Mouse (Mus musculus) myocyte (in vitro differentiated cells): ENCODE results near the gene Mtx1. TPM values are rescaled to one million over a fixed set of nuclear protein-coding genes. Genes with fewer than 3 reads are reported as not detected.

Experiments used
- H3K27me3 ChIP-seq: one replicate; pipeline ENCODE4 v1.6.1; 2011; ENCODE audit not compliant: control insufficient read depth, insufficient read depth, insufficient read length
- H3K36me3 ChIP-seq: one replicate; pipeline ENCODE4 v1.6.1; 2011; ENCODE audit not compliant: control insufficient read depth, insufficient read depth
- H3K4me2 ChIP-seq: one replicate; pipeline ENCODE4 v1.6.1; 2011; ENCODE audit warnings: low read depth, control low read depth
- H3K4me3 ChIP-seq: one replicate; pipeline ENCODE4 v1.5.1; 2011; ENCODE audit warnings: mild to moderate bottlenecking, control low read depth, moderate library complexity
- H3K79me2 ChIP-seq: one replicate; pipeline ENCODE4 v1.6.1; 2011; ENCODE audit not compliant: control insufficient read depth, insufficient read depth
- H3ac ChIP-seq: one replicate; pipeline ENCODE4 v1.6.1; 2011; ENCODE audit not compliant: control insufficient read depth, insufficient read length
- CEBPB ChIP-seq: IDR thresholded peaks from 2 replicates; pipeline ENCODE4 v1.6.1; 2011; ENCODE audit warnings: mild to moderate bottlenecking, moderate library complexity; ENCODE audit not compliant: poor library complexity, insufficient read depth, severe bottlenecking
- E2F4 ChIP-seq: IDR thresholded peaks from one replicate; pipeline ENCODE4 v1.6.1; 2011; ENCODE audit warnings: mild to moderate bottlenecking, control low read depth, moderate library complexity; ENCODE audit not compliant: insufficient read depth
- MAX ChIP-seq: IDR thresholded peaks from one replicate; pipeline ENCODE4 v1.6.1; 2011; ENCODE audit warnings: low read depth, mild to moderate bottlenecking, control low read depth
- MYOD1 ChIP-seq, 3 experiments: IDR thresholded peaks; one replicate each; pipeline ENCODE4 v1.6.1; 2011; ENCODE audit warnings: control low read depth in 2 of 3, low read depth in 2 of 3, mild to moderate bottlenecking in 2 of 3, moderate library complexity in 1 of 3; ENCODE audit not compliant: insufficient read length in 2 of 3, control insufficient read depth in 1 of 3
- MYOG ChIP-seq, 3 experiments: IDR thresholded peaks; one replicate each; pipeline ENCODE4 v1.6.1; 2011; ENCODE audit warnings: control low read depth in 2 of 3, low read depth in 2 of 3, mild to moderate bottlenecking in 2 of 3; ENCODE audit not compliant: insufficient read length in 2 of 3, control insufficient read depth in 1 of 3, insufficient read depth in 1 of 3
- POLR2A ChIP-seq: IDR thresholded peaks from one replicate; pipeline ENCODE4 v1.6.1; 2011; ENCODE audit warnings: low read depth, mild to moderate bottlenecking, control low read depth, moderate library complexity; ENCODE audit not compliant: insufficient read length
- POLR2AphosphoS2 ChIP-seq: IDR thresholded peaks from one replicate; pipeline ENCODE4 v1.6.1; 2011; ENCODE audit warnings: low read depth, control low read depth; ENCODE audit not compliant: insufficient read length
- REST ChIP-seq: IDR thresholded peaks from one replicate; pipeline ENCODE4 v1.6.1; 2011; ENCODE audit warnings: mild to moderate bottlenecking, control low read depth, moderate library complexity; ENCODE audit not compliant: insufficient read depth, insufficient read length
- SRF ChIP-seq: IDR thresholded peaks from one replicate; pipeline ENCODE4 v1.6.1; 2011; ENCODE audit warnings: low read depth; ENCODE audit not compliant: control insufficient read depth, insufficient read length
- TCF12 ChIP-seq: IDR thresholded peaks from one replicate; pipeline ENCODE4 v1.6.1; 2011; ENCODE audit warnings: mild to moderate bottlenecking, control low read depth; ENCODE audit not compliant: poor library complexity, insufficient read depth, severe bottlenecking
- TCF3 ChIP-seq: IDR thresholded peaks from one replicate; pipeline ENCODE4 v1.6.1; 2011; ENCODE audit warnings: low read depth, control low read depth; ENCODE audit not compliant: insufficient read length
- USF1 ChIP-seq: IDR thresholded peaks from one replicate; pipeline ENCODE4 v1.6.1; 2011; ENCODE audit warnings: low read depth, mild to moderate bottlenecking, control low read depth, moderate library complexity
- polyA plus RNA-seq: library from polyadenylated mRNA; unstranded; fragments of >200 nt; fragmentation: generic; extraction: Trizol; gene quantifications from one replicate; pipeline ENCODE4 v1.2.1, GENCODE M21; 2012; ENCODE audit warnings: missing spikeins

Mtx1 gene
- polyA plus RNA-seq, 1 experiment, result 114 TPM

DNA sequence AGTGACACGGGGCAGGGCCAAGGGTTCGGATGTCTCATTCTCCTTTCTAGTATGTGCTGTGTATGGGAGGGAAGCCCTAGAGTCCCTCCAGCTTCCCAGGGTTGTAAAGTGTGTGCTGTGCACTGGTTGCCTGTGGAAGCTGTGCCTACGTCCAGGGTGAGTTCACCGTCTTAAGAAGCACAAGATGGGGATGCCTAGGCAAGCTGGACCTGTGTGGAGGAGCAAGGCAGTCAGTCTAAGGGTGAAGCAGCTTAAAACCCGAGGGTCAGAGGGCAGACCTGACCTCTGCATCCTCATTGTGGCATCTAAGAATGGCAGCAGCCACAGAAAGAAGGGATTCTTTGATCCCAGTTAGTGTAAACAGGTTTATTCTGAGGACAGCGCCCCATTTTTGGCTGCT is 18.2 kb downstream of the Mtx1 start:
- peaks cover 12% of the 10 kb centered on the region for H3K79me2 ChIP-seq
- no peaks in the 10 kb centered on the region for H3K27me3 ChIP-seq
- H3ac ChIP-seq, result no peak overlapping the region
- H3K4me2 ChIP-seq, result no peak overlapping the region
- TF ChIP-seq CEBPB (no peak), MYOG (IDR thresholded peaks at IDR 0.05; ENCODE audit: control insufficient read depth in 1 of 3, insufficient read depth in 1 of 3, insufficient read length in 2 of 3, low read depth in 2 of 3) (no peak), REST (no peak)
- H3K4me3 ChIP-seq, result no peak overlapping the region
- peaks cover 20% of the 10 kb centered on the region for H3K36me3 ChIP-seq

GRCm38 (mm10) chr3:89208075-89208657 is 18.7 kb downstream of the Mtx1 start:
- Histone ChIP-seq H3K4me3 (no peak overlapping the region), H3K36me3 (peaks cover 20% of the 10 kb centered on the region), H3K79me2 (peaks cover 12% of the 10 kb centered on the region), H3ac (no peak overlapping the region), H3K4me2 (no peak overlapping the region), H3K27me3 (no peaks in the 10 kb centered on the region)
- TF ChIP-seq REST, result no peak
- no peak for TF ChIP-seq MYOD1 (IDR thresholded peaks at IDR 0.05; ENCODE audit: control insufficient read depth in 1 of 3, insufficient read length in 2 of 3, low read depth in 2 of 3)
- no peak for TF ChIP-seq E2F4
- no peak for TF ChIP-seq SRF
- no peak for TF ChIP-seq MYOG (IDR thresholded peaks at IDR 0.05; ENCODE audit: control insufficient read depth in 1 of 3, insufficient read depth in 1 of 3, insufficient read length in 2 of 3, low read depth in 2 of 3)
- no peak for TF ChIP-seq POLR2AphosphoS2
- TF ChIP-seq POLR2A, result no peak
- TF ChIP-seq CEBPB, result no peak
- TF ChIP-seq MAX, result no peak
- no peak for TF ChIP-seq USF1
- no peak for TF ChIP-seq TCF3
- TF ChIP-seq TCF12, result no peak

DNA sequence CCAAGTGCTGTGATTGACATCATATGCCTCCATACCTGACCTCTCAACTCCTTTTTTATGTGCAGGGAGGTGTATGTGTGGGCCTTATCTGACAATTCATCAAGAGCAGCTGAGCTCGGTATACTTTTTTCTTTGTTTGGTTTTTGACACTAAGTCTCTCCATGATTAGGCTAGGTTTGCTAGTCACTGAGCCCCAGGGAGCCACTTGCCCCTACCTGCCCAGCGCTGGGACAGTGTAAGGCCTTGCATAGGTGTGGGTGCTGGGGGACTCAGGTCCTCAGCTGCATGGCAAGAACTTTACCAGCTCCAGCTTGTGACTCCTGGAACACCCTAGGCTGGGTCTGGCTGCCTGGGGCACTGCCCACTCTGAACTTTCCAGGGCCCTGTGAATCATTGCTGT is 20.2 kb downstream of the Mtx1 start:
- no peak overlapping the region for H3K4me3 ChIP-seq
- H3K27me3 ChIP-seq, result no peaks in the 10 kb centered on the region
- no peak overlapping the region for H3ac ChIP-seq
- peak; percentile 17 for TF ChIP-seq POLR2AphosphoS2
- no peak for TF ChIP-seq SRF
- TF ChIP-seq TCF12, result no peak
- H3K79me2 ChIP-seq, result peaks cover 6% of the 10 kb centered on the region
- H3K4me2 ChIP-seq, result no peak overlapping the region
- H3K36me3 ChIP-seq, result peaks cover 20% of the 10 kb centered on the region

DNA sequence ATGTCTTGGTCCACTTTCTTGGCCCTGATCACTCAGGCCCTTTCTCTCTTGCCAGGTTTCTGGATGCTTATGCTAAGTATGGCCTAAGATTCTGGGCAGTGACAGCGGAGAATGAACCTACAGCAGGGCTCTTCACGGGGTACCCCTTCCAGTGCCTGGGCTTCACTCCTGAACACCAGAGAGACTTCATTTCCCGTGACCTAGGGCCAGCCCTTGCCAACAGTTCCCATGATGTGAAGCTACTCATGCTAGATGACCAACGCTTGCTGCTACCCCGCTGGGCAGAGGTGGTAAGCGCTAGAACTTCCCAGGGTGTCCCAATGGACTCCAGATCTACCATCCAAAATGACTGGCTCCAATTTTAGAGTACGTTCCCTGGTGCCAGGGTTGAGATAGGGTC is 20.8 kb downstream of the Mtx1 start:
- H3ac ChIP-seq, result no peak overlapping the region
- H3K4me3 ChIP-seq, result no peak overlapping the region
- H3K27me3 ChIP-seq, result no peaks in the 10 kb centered on the region
- TF ChIP-seq CEBPB (no peak), MYOG (IDR thresholded peaks at IDR 0.05; ENCODE audit: control insufficient read depth in 1 of 3, insufficient read depth in 1 of 3, insufficient read length in 2 of 3, low read depth in 2 of 3) (no peak), USF1 (no peak), REST (no peak), TCF12 (no peak), POLR2A (no peak), POLR2AphosphoS2 (no peak), MAX (no peak), E2F4 (no peak), MYOD1 (IDR thresholded peaks at IDR 0.05; ENCODE audit: control insufficient read depth in 1 of 3, insufficient read length in 2 of 3, low read depth in 2 of 3) (no peak), TCF3 (no peak), SRF (no peak)
- H3K79me2 ChIP-seq, result peaks cover 6% of the 10 kb centered on the region
- H3K4me2 ChIP-seq, result no peak overlapping the region
- H3K36me3 ChIP-seq, result peaks cover 20% of the 10 kb centered on the region

GRCm38 (mm10) chr3:89203142-89203514 is 23.8 kb downstream of the Mtx1 start:
- H3ac ChIP-seq, result no peak overlapping the region
- TF ChIP-seq MYOG (IDR thresholded peaks at IDR 0.05; ENCODE audit: control insufficient read depth in 1 of 3, insufficient read depth in 1 of 3, insufficient read length in 2 of 3, low read depth in 2 of 3) (no peak), SRF (no peak), USF1 (no peak), POLR2AphosphoS2 (no peak), TCF12 (no peak), CEBPB (no peak), POLR2A (no peak), E2F4 (no peak), TCF3 (no peak), REST (no peak), MAX (no peak), MYOD1 (IDR thresholded peaks at IDR 0.05; ENCODE audit: control insufficient read depth in 1 of 3, insufficient read length in 2 of 3, low read depth in 2 of 3) (no peak)
- H3K27me3 ChIP-seq, result no peaks in the 10 kb centered on the region
- H3K4me2 ChIP-seq, result peak overlapping the region; percentile 93
- H3K4me3 ChIP-seq, result peak overlapping the region; percentile 29
- H3K36me3 ChIP-seq, result peaks cover 8% of the 10 kb centered on the region
- peaks cover 6% of the 10 kb centered on the region for H3K79me2 ChIP-seq
